Mouse (Mus musculus) midbrain, postnatal 0 days (tissue): Measurements from ENCODE around the gene Rerg. TPM values are rescaled to one million over a fixed set of nuclear protein-coding genes. Genes with fewer than 3 reads are reported as not detected.

Experiments
- ATAC-seq: fragments of 200-750 bp; cut with Nextera tagmentation; 2 replicates; pipeline ENCODE4 v1.8.0; 2017; ENCODE audit warnings: moderate number of reproducible peaks, mild to moderate bottlenecking, moderate TSS enrichment, moderate library complexity; ENCODE audit not compliant: low FRiP score
- DNase-seq: peaks from one replicate; pipeline ENCODE4 v3.0.0-alpha.2; 2015; ENCODE audit warnings: low spot score
- H3K27ac ChIP-seq: fragments of 300-500 bp; sonication (generic); 2 replicates; pipeline ENCODE4 v1.5.1; 2014; ENCODE audit warnings: low read depth, mild to moderate bottlenecking, low read length, mixed read lengths
- H3K27me3 ChIP-seq: fragments of 300-500 bp; sonication (generic); 2 replicates; pipeline ENCODE4 v1.6.1; 2014; ENCODE audit warnings: low read length, control low read depth, mixed read lengths; ENCODE audit not compliant: insufficient read depth
- H3K36me3 ChIP-seq: fragments of 300-500 bp; sonication (generic); 2 replicates; pipeline ENCODE4 v1.6.1; 2014; ENCODE audit warnings: low read length, control low read depth, mixed read lengths; ENCODE audit not compliant: insufficient read depth
- H3K4me1 ChIP-seq: fragments of 300-500 bp; sonication (generic); 2 replicates; pipeline ENCODE4 v1.6.1; 2014; ENCODE audit warnings: mild to moderate bottlenecking, control low read depth, antibody characterized with exemption, low read length, mixed read lengths; ENCODE audit not compliant: insufficient read depth
- H3K4me2 ChIP-seq: fragments of 300-500 bp; sonication (generic); 2 replicates; pipeline ENCODE4 v1.6.1; 2014; ENCODE audit warnings: low read depth, mild to moderate bottlenecking, low read length, mixed read lengths; ENCODE audit not compliant: poor library complexity, severe bottlenecking
- H3K4me3 ChIP-seq: fragments of 300-500 bp; sonication (generic); 2 replicates; pipeline ENCODE4 v1.5.1; 2014; ENCODE audit warnings: low read depth, mild to moderate bottlenecking, low read length, moderate library complexity
- H3K9ac ChIP-seq: fragments of 300-500 bp; sonication (generic); replicated peaks from 2 replicates; pipeline ENCODE4 v1.6.1; 2014; ENCODE audit warnings: mild to moderate bottlenecking, low read length, moderate library complexity, mixed read lengths; ENCODE audit not compliant: poor library complexity, severe bottlenecking
- H3K9me3 ChIP-seq: fragments of 300-500 bp; sonication (generic); 2 replicates; pipeline ENCODE4 v1.6.1; 2016; ENCODE audit warnings: low read length, control low read depth
- CTCF ChIP-seq: IDR thresholded peaks from 2 replicates; pipeline ENCODE4 v1.5.1; 2016; ENCODE audit warnings: antibody characterized with exemption, mild to moderate bottlenecking
- WGBS: fragments of 180-500 bp; shearing (Covaris S2); extraction: QIAGEN DNeasy Blood & Tissue Kit; methylation state at CpG from one replicate; pipeline ENCODE4 v1.1.7; 2014; 5-methylcytosine and 5-hydroxymethylcytosine counted together
- polyA plus RNA-seq: library from polyadenylated mRNA; unstranded; fragments of >200 nt; fragmentation: Nextera tagmentation; extraction: Ambion mirVana; gene quantifications from 2 replicates; pipeline ENCODE4 v1.2.1, GENCODE M21; 2015
- total RNA-seq: library from RNA; depleted of rRNA; stranded (reverse); fragments of >200 nt; gene quantifications from 2 replicates; pipeline ENCODE4 v1.2.3, GENCODE M21; 2014

Rerg gene
- total and polyA plus RNA-seq, 2 experiments from 2014 or later = 0.82 to 8.3 TPM

DNA sequence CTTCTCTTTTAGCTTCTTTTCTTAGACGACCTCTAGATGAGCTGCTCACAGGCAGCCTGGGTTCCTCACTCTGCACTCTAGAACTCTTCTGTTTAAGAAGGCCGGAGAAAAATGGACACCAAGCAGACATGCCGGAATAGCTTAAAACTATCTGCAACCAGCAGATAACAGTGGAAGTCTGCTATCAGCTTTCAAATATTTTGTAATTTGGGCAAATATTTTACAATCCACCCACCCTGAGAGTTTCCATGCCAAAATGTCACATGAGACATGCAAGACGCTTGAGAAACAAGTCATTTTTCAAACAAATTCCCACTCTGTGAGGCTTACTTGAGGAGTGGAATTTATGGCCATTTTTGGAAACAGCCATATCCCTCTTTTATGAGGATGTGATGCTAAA is 65.0 kb downstream of the Rerg start:
- 89% methylated on average over 4 of the region's 4 CpGs for WGBS
- ATAC-seq (no peak), DNase-seq (no peak)
- no peaks in the 10 kb centered on the region for H3K36me3 ChIP-seq
- H3K27ac ChIP-seq = no peak overlapping the region
- no peak for TF ChIP-seq CTCF
- H3K9me3 ChIP-seq = no peaks in the 10 kb centered on the region
- no peak overlapping the region for H3K9ac ChIP-seq
- no peak overlapping the region for H3K4me3 ChIP-seq
- H3K4me2 ChIP-seq = no peak overlapping the region
- no peaks in the 10 kb centered on the region for H3K27me3 ChIP-seq
- no peaks in the 10 kb centered on the region for H3K4me1 ChIP-seq

DNA sequence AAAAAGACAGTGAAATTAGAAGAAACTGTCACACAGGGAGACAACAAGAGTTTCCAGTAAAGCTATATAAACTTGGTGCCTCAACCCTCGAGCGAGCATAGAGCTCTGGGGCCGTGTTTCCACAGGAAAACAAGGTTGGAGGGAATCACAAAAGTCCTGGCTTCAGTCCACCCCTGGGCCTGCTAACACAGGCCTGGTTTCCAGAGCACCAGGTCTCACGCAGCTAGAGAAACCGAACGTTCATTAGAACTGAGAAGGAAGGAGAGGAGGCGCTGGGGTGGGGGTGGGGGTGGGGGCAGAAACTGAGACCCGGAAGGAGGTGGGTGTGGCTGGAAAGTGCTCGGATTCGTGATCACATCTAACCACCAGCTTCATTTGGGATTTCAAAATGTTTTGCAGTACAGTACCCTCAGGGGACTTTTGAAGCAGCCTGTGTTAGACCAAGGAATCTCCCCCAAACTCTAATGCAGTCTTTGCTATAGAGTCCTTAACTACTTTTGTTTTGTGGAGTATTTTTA is 67.6 kb downstream of the Rerg start:
- Histone ChIP-seq H3K4me1 (no peaks in the 10 kb centered on the region), H3K9ac (no peak overlapping the region), H3K36me3 (no peaks in the 10 kb centered on the region), H3K4me2 (no peak overlapping the region), H3K27ac (no peak overlapping the region), H3K9me3 (no peaks in the 10 kb centered on the region), H3K4me3 (no peak overlapping the region), H3K27me3 (no peaks in the 10 kb centered on the region)
- WGBS = 48% methylated on average over 10 of the region's 10 CpGs
- no peak for DNase-seq
- no peak for TF ChIP-seq CTCF
- no peak for ATAC-seq

DNA sequence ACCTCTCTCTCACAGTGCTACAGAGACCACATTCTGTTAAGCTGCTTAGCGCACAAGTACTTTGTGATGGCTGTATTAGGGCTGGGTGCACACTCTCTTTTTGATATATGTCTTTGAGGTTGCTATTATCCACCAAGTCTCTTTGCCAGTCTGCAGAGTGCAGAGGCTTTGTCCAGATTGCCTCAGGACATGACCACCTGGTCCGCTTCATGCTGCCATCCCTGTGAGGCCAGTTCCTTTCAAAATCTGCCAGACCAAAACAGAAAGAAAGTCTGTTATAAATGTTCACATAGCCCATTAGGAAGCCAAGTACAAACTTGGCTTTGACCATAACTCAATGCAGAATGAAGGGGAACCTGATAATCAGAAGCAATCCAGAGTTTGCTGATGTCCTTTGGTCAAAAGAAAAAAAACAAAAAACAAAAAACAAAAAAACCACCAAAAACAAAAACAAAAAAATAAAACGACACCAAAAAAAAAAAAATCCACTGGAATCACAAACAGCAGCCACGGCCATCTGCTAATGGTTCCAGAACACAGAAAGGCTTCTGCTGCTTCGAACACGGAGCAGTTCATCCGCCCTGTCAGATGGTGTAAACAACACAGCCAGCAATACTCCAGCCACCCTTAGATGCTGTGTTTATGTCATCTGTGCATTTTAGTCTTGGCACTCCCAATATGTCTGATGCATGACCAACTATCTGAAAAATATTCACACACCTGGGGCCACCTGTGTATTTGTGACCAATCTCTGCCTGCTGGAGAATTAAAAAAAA is 68.2 kb downstream of the Rerg start:
- 78% methylated on average over 7 of the region's 7 CpGs for WGBS
- ATAC-seq = no peak
- H3K4me2 ChIP-seq = no peak overlapping the region
- DNase-seq = no peak
- no peak overlapping the region for H3K9ac ChIP-seq
- H3K4me1 ChIP-seq = no peaks in the 10 kb centered on the region
- no peak overlapping the region for H3K27ac ChIP-seq
- H3K9me3 ChIP-seq = no peaks in the 10 kb centered on the region
- no peaks in the 10 kb centered on the region for H3K27me3 ChIP-seq
- no peak for TF ChIP-seq CTCF
- no peaks in the 10 kb centered on the region for H3K36me3 ChIP-seq
- H3K4me3 ChIP-seq = no peak overlapping the region

DNA sequence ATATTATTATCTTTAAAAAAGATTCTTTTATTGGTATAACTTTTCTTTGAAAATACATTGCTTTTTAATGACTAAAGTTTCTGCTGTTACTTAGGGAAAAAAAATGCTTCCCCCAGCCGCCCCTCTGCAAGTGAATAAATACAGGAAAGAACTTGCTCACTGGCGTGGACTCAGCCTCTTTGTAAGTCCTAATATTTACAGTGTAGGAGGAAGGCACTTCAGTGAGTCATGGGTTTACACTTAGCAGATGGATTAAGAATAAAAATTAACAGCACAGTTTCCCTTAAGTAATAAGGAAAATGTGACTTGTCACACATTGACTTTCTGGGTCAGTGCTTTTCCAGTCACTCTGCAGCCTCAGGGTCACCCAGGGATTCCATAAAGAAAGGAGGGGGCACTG is 70.0 kb downstream of the Rerg start:
- no peak for ATAC-seq
- Histone ChIP-seq H3K4me2 (no peak overlapping the region), H3K4me1 (no peaks in the 10 kb centered on the region), H3K27me3 (no peaks in the 10 kb centered on the region), H3K4me3 (no peak overlapping the region), H3K9me3 (no peaks in the 10 kb centered on the region), H3K9ac (no peak overlapping the region), H3K36me3 (no peaks in the 10 kb centered on the region), H3K27ac (no peak overlapping the region)
- 75% methylated on average over 2 of the region's 2 CpGs for WGBS
- no peak for TF ChIP-seq CTCF
- no peak for DNase-seq

DNA sequence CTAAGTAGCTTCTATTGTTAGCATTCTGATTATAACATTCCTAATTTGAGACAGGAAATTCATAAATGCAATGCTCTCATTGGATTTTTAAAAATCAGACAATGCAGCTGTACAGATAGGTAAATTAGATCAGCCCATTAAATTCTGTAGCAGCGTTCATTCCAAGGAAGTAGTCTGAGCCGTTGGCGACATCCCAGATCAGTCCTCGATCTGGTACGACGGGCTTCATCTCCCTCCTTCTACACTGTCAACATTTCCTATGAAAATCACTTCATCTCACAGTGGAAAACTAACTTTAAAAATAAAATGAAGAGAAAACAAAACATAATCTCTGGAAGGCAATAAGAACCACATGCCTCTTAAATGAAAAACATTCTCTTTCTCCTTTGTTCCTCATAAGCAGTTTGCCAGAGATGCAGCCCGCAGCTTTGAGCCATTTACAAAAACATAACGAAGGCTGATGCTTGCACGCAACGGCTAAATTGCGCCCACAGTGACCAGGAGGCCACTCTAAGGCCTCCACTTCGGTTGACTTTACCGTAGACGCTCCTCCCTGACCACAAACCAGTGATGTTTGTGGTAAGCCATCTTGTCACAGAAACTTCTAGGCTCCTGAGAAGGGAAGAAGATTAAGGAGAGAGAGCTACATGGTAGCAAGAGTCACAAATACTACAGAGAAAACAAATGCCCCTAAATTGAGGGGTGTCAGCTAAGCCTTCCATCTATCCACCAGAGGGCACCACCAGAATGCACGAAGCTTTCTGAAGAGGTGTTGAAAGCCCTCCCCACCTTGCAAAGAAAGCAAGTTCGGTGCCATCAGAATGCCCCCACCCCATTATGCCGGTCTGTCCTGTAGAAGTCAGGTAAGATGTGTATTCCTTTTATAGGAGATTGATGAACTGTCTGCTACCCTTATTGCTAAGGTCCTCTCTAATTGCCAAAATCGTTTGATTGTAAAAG is 71.8 kb downstream of the Rerg start:
- no peaks in the 10 kb centered on the region for H3K4me1 ChIP-seq
- 60% methylated on average over 18 of the region's 18 CpGs for WGBS
- no peak overlapping the region for H3K27ac ChIP-seq
- no peak for ATAC-seq
- no peak overlapping the region for H3K4me2 ChIP-seq
- H3K9me3 ChIP-seq = no peaks in the 10 kb centered on the region
- H3K9ac ChIP-seq = no peak overlapping the region; the same call in 1 of the 2 replicates
- no peaks in the 10 kb centered on the region for H3K27me3 ChIP-seq
- H3K4me3 ChIP-seq = no peak overlapping the region
- peak; percentile 33 for DNase-seq
- no peaks in the 10 kb centered on the region for H3K36me3 ChIP-seq
- TF ChIP-seq CTCF = peak; percentile 75
